Mouse (Mus musculus) monocyte, adult 5-6 weeks (primary cell): ENCODE data around the gene Adgrg3. TPM values are rescaled to one million over a fixed set of nuclear protein-coding genes. Genes with fewer than 3 reads are reported as not detected.
A peak's percentile ranks its signal among the peaks of the same experiment; 100 is the strongest.
"Not testable (repeated sequence)": the region's sequence is repeated elsewhere in the genome, so short reads cannot be mapped to it uniquely, and the experiment has no call there.

Experiments used
- ATAC-seq: fragments of 153-309, 156-312 bp; replicated peaks from 2 replicates; pipeline ENCODE4 v1.8.0; 2017; ENCODE audit warnings: mild to moderate bottlenecking; ENCODE audit not compliant: low TSS enrichment, insufficient number of reproducible peaks, severe bottlenecking, poor library complexity, low FRiP score
- total RNA-seq: library from RNA; stranded (forward); fragments of 200-1000, 200-491, 200-594 nt; gene quantifications from 3 replicates; pipeline ENCODE4 v1.2.3, GENCODE M21; 2017

Gene Adgrg3
- total RNA-seq, 1 experiment from 2014 or later = 15.5 TPM

DNA sequence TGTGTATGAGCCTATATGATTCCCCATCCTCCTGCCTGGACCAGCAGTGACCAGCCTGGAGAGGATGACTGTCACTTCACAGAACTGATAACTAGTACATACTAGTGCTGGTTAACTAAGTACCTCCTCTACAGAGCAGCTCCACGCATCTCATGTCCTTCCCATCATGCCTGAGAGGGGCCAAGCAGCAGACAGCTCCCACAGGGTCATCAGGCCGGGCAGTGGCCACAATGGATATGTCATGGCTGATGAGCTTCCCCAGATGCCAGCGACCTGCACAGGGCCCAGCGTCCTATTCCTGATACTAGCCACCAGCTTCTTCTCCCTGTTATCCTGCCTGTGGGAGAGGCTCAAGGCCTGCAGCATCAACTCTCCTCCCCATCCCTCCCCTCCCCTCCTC, 808 bp upstream of the Adgrg3 start:
- ATAC-seq = no peak

- ATAC-seq = no peak
Observed at GRCm38 (mm10) chr8:95017969-95018635, 610 bp downstream of the Adgrg3 start.

GRCm38 (mm10) chr8:95020293-95020777, 2.8 kb downstream of the Adgrg3 start:
- no peak for ATAC-seq

DNA sequence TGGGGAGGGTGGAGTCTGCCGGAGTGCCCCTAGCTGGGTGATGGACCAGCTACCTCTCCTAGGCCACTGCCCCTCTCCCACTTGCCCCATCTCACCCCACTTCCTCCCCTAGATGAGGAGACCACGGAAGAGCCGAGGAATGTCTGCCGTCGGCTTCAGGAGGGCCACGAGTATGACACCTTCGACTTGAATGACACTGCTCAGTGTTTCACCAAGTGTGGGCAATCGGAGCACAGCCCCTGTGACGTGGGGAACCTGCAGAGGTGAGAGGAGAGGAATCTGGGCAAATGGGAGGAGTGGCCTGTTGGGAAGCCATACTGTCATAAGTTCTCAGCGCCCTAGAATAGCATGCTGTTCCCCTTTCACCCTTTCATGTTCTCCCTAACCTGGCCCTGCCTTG, 3.3 kb downstream of the Adgrg3 start:
- peak; percentile 27; the same call in 1 of the 2 replicates for ATAC-seq

GRCm38 (mm10) chr8:95023201-95023600, 5.7 kb downstream of the Adgrg3 start:
- no peak for ATAC-seq

GRCm38 (mm10) chr8:95024387-95024786, 6.9 kb downstream of the Adgrg3 start:
- ATAC-seq = no peak

DNA sequence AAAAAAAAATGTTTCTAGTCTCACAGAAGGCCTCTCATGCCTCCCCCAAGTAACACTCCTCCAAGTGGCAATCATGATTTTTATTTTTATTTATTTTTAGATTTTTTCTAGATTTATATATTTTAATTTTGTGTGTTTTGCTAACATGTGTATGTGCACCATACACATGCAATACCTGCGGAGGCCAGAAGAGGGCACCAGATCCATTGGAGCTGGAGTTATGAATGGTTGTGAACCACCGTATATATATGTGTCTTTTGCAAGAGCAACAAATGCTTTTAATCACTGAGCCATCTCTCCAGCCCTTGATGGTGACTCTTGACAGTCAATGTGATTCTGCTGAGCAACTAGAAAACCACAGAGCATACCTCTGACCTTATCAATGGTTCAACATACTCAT, 7.9 kb downstream of the Adgrg3 start:
- ATAC-seq = no peak

DNA sequence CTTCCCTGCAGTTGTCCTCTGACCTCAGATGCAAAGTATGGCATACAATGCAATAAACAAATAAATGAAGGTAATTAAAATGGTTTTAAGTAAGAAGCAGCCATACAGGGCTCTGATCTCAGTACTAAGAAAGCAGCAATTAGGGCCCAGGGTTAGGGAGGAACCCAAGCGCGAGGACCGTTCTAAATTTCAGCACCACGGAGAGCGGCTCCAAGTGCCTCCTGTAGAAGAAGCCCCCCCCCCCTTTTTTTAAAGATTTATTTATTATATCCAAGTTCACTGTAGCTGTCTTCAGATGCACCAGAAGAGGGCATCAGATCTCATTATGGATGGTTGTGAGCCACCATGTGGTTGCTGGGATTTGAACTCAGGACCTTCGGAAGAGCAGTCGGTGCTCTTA, 10.9 kb downstream of the Adgrg3 start:
- not testable (repeated sequence) for ATAC-seq

DNA sequence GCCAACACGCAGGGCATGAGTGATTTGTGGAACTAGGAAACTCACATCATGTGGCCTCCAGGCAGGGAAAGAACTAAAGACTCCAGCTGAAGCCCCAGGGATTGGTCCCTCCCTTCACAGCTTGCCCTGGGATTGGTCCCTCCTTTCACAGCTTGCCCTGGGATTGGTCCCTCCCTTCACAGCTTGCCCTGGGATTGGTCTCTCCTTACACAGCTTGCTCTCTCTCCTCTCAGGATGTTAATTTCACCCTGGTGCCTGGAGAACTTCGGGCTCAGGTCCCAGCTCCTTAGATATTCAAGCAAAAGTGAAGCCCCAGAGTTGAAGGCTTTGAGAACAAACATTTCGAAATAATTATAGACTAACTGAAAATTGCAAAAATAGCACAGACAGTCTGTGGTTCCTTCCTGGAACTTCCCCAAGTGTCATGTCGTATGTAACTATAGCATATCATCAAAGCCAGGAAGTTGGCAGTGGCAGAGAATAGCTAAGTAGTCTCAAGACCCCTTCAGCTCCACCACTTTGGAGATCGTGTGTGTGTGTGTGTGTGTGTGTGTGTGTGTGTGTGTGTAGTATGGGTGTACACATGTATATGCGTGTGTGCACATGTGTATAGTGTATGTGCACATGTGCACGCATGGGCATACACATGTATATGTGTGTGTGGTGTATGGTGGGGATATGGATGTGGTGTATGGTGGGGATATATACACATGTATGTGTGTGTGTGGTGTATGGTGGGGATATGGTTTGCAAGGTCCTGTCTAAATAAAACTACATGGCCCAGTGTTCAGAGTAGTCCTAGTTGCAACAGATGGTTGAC, 19.8 kb downstream of the Adgrg3 start:
- peak; percentile 78 for ATAC-seq

- ATAC-seq = no peak
Observed at GRCm38 (mm10) chr8:95041883-95042784, 24.6 kb downstream of the Adgrg3 start.

DNA sequence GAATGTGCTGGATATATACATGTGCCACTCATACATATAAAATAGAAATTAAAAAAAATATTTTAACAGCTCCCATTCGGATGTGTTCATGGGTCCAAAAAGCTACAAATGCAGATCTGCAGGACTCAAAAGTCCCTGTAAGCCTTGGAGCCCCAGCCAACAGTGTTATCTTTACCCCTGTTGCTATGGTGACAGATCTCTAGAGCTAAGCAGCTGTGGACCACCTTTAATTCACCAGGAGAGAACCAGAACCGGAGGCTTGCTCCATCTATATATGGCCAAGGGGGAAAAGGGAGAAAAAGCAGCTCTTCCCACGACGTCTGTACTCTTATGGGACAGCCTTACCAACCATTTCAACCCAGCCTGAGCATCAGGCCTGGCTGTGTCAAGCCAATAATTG, 27.3 kb downstream of the Adgrg3 start:
- ATAC-seq = no peak

DNA sequence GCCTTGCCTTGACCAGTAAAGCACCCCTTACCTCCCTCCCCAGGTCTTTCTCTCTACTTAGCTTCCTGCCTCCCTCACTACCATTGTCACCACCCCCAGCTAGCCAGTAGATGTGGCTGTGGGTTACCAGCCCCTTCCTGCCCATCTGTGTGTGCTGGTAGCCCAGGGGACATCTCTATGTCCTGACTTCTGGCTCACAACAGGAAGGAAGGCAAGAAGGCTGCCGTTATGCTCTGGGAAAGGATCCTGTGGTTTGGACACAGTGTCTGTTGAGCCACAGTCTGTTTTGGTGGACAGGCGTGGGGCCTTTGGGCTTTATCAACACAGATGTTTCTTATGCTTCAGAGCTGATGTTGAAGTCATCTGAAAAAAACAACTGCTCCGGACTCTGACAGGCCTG, 29.5 kb downstream of the Adgrg3 start:
- ATAC-seq = no peak

DNA sequence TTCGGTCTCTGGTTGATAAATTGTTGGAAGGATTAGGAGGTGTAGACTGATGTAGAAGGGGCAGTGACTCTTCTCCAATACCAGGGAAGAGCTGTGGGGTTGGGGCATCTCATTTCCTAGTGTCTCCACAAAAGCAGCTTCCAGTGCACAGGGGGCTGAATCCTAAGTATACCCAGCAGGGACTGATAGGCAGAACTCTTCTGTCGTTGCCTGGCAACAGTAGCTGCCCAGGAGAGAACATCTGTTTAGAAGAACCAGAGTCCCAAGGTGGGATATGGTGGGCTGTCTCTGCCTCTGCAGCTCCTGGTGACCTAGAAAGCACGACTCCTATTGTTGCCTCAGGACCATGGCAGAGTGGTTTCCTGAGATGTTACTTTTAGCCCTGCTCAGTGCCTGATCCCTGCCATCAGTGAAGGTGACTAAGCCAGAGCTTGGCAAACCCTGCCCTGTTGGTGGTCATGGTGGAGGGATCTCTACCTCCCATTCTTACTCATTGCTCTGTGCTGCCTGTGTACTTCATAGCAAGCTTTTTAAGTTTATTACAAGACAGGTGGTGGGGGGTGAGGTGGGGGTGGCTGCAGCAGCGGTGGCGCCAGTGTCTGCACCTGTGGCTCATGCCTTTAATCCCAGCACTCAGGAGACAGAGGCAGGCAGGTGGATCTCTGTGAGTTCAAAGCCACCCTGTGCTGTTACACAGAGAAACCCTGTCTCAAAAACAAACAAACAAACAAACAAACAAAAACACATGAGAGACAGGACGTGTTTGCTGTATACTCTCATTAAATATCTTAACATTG, 30.6 kb downstream of the Adgrg3 start:
- no peak for ATAC-seq

DNA sequence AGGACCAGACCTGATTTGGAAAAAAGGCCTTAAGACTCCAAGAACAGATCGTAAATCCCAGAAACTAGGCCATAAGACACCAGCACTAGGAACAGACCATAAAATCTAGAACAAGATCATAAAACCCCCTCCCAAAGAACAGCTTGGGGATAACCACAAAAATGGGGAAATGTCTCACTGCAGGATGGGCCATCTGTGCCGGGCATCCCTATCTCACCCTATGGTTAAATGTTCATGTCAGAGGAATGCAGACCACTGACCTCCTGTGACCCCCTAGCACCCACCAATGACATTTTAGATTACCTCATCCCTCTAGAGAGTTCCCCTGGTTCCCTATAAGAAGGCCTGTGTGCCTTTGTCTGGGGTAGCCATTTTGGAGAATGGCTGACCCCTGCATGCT, 32.1 kb downstream of the Adgrg3 start:
- ATAC-seq = no peak

GRCm38 (mm10) chr8:95054438-95054837, 36.9 kb downstream of the Adgrg3 start:
- no peak for ATAC-seq

GRCm38 (mm10) chr8:95054927-95055510, 37.5 kb downstream of the Adgrg3 start, which contains the start of gene Drc7:
Gene Drc7, plus strand, starts transcription at chr8:95055103.
- ATAC-seq = peak; percentile 67; the same call in 1 of the 2 replicates

- no peak for ATAC-seq
Observed at GRCm38 (mm10) chr8:95056414-95056813, 38.9 kb downstream of the Adgrg3 start.

DNA sequence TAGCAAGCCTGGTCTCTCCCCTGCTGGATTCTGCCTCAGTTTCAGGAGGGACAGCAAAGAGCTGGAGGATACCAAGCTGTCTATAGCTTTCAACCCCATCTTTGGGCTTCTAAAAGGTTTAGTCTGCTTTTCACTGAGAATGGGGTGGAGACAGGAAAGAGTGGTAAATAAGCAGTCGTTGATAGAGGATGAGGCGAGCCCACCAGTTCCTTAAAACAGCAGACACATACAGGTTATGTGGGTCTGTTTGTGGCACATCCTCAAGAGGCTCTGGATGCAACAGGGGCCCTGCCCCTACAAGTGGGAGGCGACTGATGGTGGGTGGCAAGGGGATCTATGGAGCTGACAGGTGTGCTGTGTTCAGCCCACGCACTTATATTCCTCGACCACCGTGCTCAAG, 41.2 kb downstream of the Adgrg3 start:
- ATAC-seq = no peak
